Mouse (Mus musculus): ENCODE measurements at regions not wholly inside any gene's neighbourhood (a gene's known extent, or its start where the extent isn't known, plus 50 kb on each side); places are given as distances from the start of the nearest gene placed in this dataset.
A peak's percentile ranks its signal among the peaks of the same experiment; 100 is the strongest.

DNA sequence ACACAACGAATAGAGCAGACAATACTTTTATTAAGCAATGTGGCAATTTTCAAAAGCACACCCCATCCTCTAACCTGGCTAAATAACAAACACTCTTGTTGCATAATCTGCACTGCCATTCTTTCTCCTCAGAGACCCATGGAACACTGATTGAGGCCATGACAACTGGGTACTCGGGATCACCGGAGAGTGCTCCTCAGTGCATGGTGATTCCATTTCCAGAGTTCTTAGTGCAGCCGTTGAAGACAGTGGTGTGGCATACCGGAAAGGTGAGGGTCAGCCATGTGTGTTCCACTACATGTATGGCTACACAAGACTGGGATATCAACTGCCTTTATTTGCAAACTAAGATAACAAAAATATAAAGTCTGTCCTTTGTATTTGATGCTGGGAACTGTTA is 264.4 kb downstream of the Btg1 start:
- H3K27me3 ChIP-seq (replicated peaks; ENCODE audit: insufficient read depth, low read length), result no peaks in the 10 kb centered on the region
- TF ChIP-seq CTCF (IDR thresholded peaks at IDR 0.05), result no peak
- no peak for TF ChIP-seq EP300 (IDR thresholded peaks at IDR 0.05)
- H3K4me3 ChIP-seq (ENCODE audit: low read depth, low read length), result no peak overlapping the region
- DNase-seq (ENCODE audit: low spot score), result no peak
- no peak overlapping the region for H3K4me2 ChIP-seq (replicated peaks; ENCODE audit: low read depth, low read length)
- H3K9me3 ChIP-seq (ENCODE audit: low read length), result no peaks in the 10 kb centered on the region
- H3K27ac ChIP-seq (ENCODE audit: low read length), result no peak overlapping the region
- H3K36me3 ChIP-seq (ENCODE audit: insufficient read depth, low read length), result no peaks in the 10 kb centered on the region
- no peak overlapping the region for H3K9ac ChIP-seq (replicated peaks; ENCODE audit: low read depth)
- 85% methylated on average over 5 of the region's 5 CpGs for WGBS
- H3K4me1 ChIP-seq (ENCODE audit: insufficient read depth, low read depth, low read length), result no peaks in the 10 kb centered on the region
- no peak for ATAC-seq

DNA sequence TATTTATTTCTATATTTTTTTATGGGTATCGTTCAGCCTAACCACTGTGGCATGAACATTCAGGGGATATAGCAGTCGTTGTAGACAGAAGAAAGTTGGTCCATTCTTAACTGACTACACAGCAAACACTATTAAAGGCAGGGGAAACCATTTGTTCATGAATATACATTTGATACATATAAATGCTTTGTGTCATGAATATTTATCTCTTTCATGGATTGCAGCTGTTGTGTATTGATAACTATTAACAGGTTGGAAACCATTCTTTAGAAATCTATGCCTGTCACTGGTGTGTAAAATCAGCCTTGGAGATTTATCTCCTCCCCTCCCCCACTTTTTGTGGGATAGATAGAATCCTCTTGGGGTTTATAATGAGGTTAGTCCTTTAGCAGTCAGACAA is 264.9 kb downstream of the Btg1 start:
- ATAC-seq (no peak), DNase-seq (ENCODE audit: low spot score) (no peak)
- no peaks in the 10 kb centered on the region for H3K9me3 ChIP-seq (ENCODE audit: low read length)
- no peaks in the 10 kb centered on the region for H3K36me3 ChIP-seq (ENCODE audit: insufficient read depth, low read length)
- H3K27ac ChIP-seq (ENCODE audit: low read length), result no peak overlapping the region
- no peak overlapping the region for H3K9ac ChIP-seq (replicated peaks; ENCODE audit: low read depth)
- H3K27me3 ChIP-seq (replicated peaks; ENCODE audit: insufficient read depth, low read length), result no peaks in the 10 kb centered on the region
- no peaks in the 10 kb centered on the region for H3K4me1 ChIP-seq (ENCODE audit: insufficient read depth, low read depth, low read length)
- WGBS, result 90% methylated on average over 2 of the region's 2 CpGs
- no peak overlapping the region for H3K4me2 ChIP-seq (replicated peaks; ENCODE audit: low read depth, low read length)
- TF ChIP-seq CTCF (IDR thresholded peaks at IDR 0.05) (no peak), EP300 (IDR thresholded peaks at IDR 0.05) (no peak)
- H3K4me3 ChIP-seq (ENCODE audit: low read depth, low read length), result no peak overlapping the region

DNA sequence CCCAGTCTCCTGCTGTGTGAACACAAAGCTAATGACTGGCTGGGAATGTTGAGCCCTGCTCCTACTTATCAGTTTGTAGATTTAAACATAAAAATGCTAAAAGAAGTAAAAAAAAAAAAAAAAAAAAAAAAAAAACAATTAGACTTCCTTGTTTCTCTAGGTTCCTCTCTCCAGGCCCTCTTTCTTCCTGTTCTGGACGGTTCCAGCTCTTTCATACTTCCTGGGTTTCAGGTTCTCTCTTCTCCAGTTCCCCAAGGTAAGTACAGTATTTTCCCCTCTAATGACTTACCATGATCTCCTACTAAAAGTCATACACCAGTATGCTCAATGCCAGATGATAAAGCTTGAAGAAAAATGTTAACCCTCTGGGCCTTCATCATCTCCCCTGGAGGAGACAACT is 284.3 kb downstream of the Btg1 start:
- Histone ChIP-seq H3K9ac (replicated peaks; ENCODE audit: low read depth) (no peak overlapping the region), H3K4me3 (ENCODE audit: low read depth, low read length) (no peak overlapping the region), H3K9me3 (ENCODE audit: low read length) (no peaks in the 10 kb centered on the region), H3K27me3 (replicated peaks; ENCODE audit: insufficient read depth, low read length) (no peaks in the 10 kb centered on the region), H3K4me1 (ENCODE audit: insufficient read depth, low read depth, low read length) (no peaks in the 10 kb centered on the region), H3K36me3 (ENCODE audit: insufficient read depth, low read length) (no peaks in the 10 kb centered on the region), H3K27ac (ENCODE audit: low read length) (no peak overlapping the region), H3K4me2 (replicated peaks; ENCODE audit: low read depth, low read length) (no peak overlapping the region)
- ATAC-seq, result no peak
- WGBS, result 47% methylated on average over 1 of the region's 1 CpGs
- peak; percentile 18 for DNase-seq (ENCODE audit: low spot score)
- TF ChIP-seq CTCF (IDR thresholded peaks at IDR 0.05), result no peak
- no peak for TF ChIP-seq EP300 (IDR thresholded peaks at IDR 0.05)

DNA sequence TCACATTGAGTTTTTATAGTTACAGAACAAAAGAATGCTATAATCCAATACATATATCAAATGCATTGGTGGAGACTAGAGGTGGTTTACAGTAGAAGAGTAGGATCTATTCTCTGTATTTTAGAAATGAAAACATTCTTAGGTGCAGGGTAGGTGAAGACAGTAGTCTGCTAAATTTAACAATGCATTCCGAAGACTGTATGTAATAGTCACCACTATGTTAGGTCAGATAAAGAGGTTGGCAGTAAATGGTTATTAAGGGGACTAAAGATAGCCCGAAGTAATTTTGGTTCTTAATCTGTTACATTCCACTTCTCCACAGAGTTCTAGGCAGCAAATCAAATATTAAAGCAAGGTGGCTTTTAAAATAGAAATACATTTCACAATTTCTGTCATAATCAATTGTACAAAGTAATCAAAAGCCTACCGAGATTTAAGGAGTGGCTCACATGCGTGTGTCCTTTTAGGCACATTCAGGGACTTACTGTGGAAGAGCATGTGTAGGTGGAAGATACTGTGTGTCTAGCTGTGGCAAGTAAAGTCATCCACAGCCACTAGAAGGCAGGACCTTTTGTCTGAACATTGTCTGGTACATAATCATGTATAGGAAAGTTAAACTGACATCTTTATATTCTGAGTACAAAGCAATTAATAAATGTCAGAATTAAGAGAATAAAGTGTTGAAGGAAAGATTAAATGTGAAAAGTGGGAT is 288.4 kb downstream of the Btg1 start:
- Histone ChIP-seq H3K9me3 (ENCODE audit: low read length) (no peaks in the 10 kb centered on the region), H3K36me3 (ENCODE audit: insufficient read depth, low read length) (no peaks in the 10 kb centered on the region), H3K27ac (ENCODE audit: low read length) (no peak overlapping the region), H3K4me1 (ENCODE audit: insufficient read depth, low read depth, low read length) (no peaks in the 10 kb centered on the region), H3K9ac (replicated peaks; ENCODE audit: low read depth) (no peak overlapping the region), H3K4me3 (ENCODE audit: low read depth, low read length) (no peak overlapping the region), H3K4me2 (replicated peaks; ENCODE audit: low read depth, low read length) (no peak overlapping the region), H3K27me3 (replicated peaks; ENCODE audit: insufficient read depth, low read length) (no peaks in the 10 kb centered on the region)
- 87% methylated on average over 4 of the region's 4 CpGs for WGBS
- TF ChIP-seq EP300 (IDR thresholded peaks at IDR 0.05) (no peak), CTCF (IDR thresholded peaks at IDR 0.05) (no peak)
- DNase-seq (ENCODE audit: low spot score) (no peak), ATAC-seq (no peak)

DNA sequence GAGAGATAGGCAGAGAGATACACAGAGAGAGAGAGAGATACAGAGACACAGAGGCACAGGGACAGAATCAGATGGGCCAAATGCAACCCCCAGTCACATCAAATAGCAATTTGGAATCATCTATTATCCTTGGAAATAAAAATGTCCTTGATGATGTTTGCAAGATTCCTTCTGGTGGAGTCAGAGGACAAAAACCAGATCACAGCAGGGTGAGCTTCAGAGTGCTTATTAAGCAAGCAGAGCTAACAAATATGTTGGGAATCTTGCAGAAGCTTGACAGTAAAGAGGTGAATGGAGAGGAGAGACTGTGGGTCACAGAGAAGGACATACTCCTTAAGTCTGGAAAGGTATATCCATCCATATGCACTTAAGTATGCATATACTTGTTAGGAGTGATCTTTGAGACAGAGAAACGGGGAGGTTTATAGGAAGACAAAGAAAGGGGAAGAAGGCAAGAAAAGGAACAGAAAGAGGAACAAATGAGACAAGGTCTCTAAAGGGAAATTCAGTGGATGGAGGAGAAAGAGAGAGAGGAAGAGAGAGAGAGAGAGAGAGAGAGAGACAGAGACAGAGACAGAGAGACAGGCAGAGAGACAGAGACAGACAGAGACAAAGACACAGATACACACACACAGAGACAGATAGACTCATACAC is 293.0 kb downstream of the Btg1 start:
- H3K4me3 ChIP-seq (ENCODE audit: low read depth, low read length), result no peak overlapping the region
- H3K36me3 ChIP-seq (ENCODE audit: insufficient read depth, low read length), result no peaks in the 10 kb centered on the region
- no peak overlapping the region for H3K27ac ChIP-seq (ENCODE audit: low read length)
- no peak overlapping the region for H3K9ac ChIP-seq (replicated peaks; ENCODE audit: low read depth)
- H3K4me2 ChIP-seq (replicated peaks; ENCODE audit: low read depth, low read length), result no peak overlapping the region
- DNase-seq (ENCODE audit: low spot score) (no peak), ATAC-seq (no peak)
- no peaks in the 10 kb centered on the region for H3K27me3 ChIP-seq (replicated peaks; ENCODE audit: insufficient read depth, low read length)
- TF ChIP-seq CTCF (IDR thresholded peaks at IDR 0.05), result no peak
- H3K9me3 ChIP-seq (ENCODE audit: low read length), result no peaks in the 10 kb centered on the region
- no peaks in the 10 kb centered on the region for H3K4me1 ChIP-seq (ENCODE audit: insufficient read depth, low read depth, low read length)
- WGBS, result 74% methylated on average over 1 of the region's 1 CpGs

DNA sequence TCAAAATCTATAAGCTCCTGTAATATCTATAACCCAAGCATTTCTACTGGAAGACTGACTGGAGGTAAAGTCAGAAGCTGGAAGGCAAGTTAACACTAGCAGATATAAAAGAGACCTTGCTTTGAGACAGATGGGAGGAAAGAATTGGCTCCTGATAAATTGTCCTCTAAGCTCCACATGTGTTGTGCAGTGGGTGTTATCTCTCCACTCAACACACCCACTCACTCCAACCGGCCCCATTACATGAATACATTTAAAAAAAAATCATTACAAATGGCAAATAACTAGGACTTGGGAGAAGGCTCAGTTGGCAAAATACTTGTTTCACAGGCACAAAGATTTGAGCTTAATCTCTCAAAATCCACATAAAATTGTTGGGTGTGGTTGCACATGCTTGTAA is 304.4 kb downstream of the Btg1 start:
- 52% methylated on average over 1 of the region's 1 CpGs for WGBS
- no peak for TF ChIP-seq EP300 (IDR thresholded peaks at IDR 0.05)
- Histone ChIP-seq H3K9me3 (ENCODE audit: low read length) (no peaks in the 10 kb centered on the region), H3K27ac (ENCODE audit: low read length) (no peak overlapping the region), H3K36me3 (ENCODE audit: insufficient read depth, low read length) (no peaks in the 10 kb centered on the region), H3K27me3 (replicated peaks; ENCODE audit: insufficient read depth, low read length) (no peaks in the 10 kb centered on the region), H3K4me1 (ENCODE audit: insufficient read depth, low read depth, low read length) (no peaks in the 10 kb centered on the region), H3K9ac (replicated peaks; ENCODE audit: low read depth) (no peak overlapping the region), H3K4me2 (replicated peaks; ENCODE audit: low read depth, low read length) (no peak overlapping the region), H3K4me3 (ENCODE audit: low read depth, low read length) (no peak overlapping the region)
- no peak for ATAC-seq
- no peak for DNase-seq (ENCODE audit: low spot score)
